Mouse (Mus musculus) left cerebral cortex, adult 2 months (tissue): Measurements from ENCODE around the gene Dohh. TPM values are rescaled to one million over a fixed set of nuclear protein-coding genes. Genes with fewer than 3 reads are reported as not detected.

Experiments
- DNase-seq, 2 experiments: peaks; one replicate each; pipeline ENCODE4 v3.0.0; 2021 to 2022; ENCODE audit warnings: low spot score in 2 of 2, mixed read lengths in 1 of 2; ENCODE audit errors: extremely low spot score in 1 of 2
- H3K27ac ChIP-seq: fragments of 200-600 bp; 2 replicates; pipeline ENCODE4 v1.8.1; 2022
- H3K4me3 ChIP-seq: fragments of 200-600 bp; 2 replicates; pipeline ENCODE4 v1.8.1; 2022
- CTCF ChIP-seq: fragments of 200-600 bp; IDR thresholded peaks from 2 replicates; pipeline ENCODE4 v1.8.1; 2022; ENCODE audit warnings: antibody characterized with exemption, mild to moderate bottlenecking, moderate library complexity
- intact Hi-C: fragments of 180-260 bp; cut with DNase I; formaldehyde crosslinking; loops from one replicate; pipeline ENCODE4 v1.15.1; 2025
- total RNA-seq, 2 experiments: library from RNA; stranded (reverse); gene quantifications; 2 replicates each; pipeline ENCODE4 v1.2.3; 2021

Dohh gene
- total RNA-seq, 2 experiments from 2014 or later: 87.1 to 95.1 TPM

GRCm38 (mm10) chr10:81417227-81418215 lies 33.3 kb downstream of the Dohh start:
- no peak for DNase-seq
- no peak for TF ChIP-seq CTCF
- peak overlapping the region; percentile 97 for H3K27ac ChIP-seq
- H3K4me3 ChIP-seq: no peak overlapping the region; the same call in 1 of the 2 replicates
- intact Hi-C loops: loop anchor here (1.0 kb wide), 1 partner anchor 9 kb away; no protein-coding TSS in a partner anchor

- intact Hi-C loops: no loop called here
- TF ChIP-seq CTCF: no peak
- Histone ChIP-seq H3K4me3 (no peak overlapping the region), H3K27ac (peak overlapping the region; percentile 28)
- DNase-seq: no peak
These were observed 34.2 kb downstream of the Dohh start for GRCm38 (mm10) chr10:81418216-81419070.

- no peak overlapping the region for H3K4me3 ChIP-seq
- H3K27ac ChIP-seq: peak overlapping the region; percentile 28; the same call in 1 of the 2 replicates
- DNase-seq: no peak
- intact Hi-C loops: no loop called here
- no peak for TF ChIP-seq CTCF
These were observed 35.1 kb downstream of the Dohh start for GRCm38 (mm10) chr10:81419111-81419928.

- no peak overlapping the region for H3K4me3 ChIP-seq
- intact Hi-C loops: no loop called here
- DNase-seq: no peak
- no peak overlapping the region for H3K27ac ChIP-seq
- TF ChIP-seq CTCF: no peak
These were observed 36.1 kb downstream of the Dohh start for GRCm38 (mm10) chr10:81420191-81420767.

- no peak overlapping the region for H3K27ac ChIP-seq
- H3K4me3 ChIP-seq: no peak overlapping the region
- DNase-seq: no peak
- intact Hi-C loops: no loop called here
- TF ChIP-seq CTCF: no peak
These were observed 37.0 kb downstream of the Dohh start for GRCm38 (mm10) chr10:81421041-81421796.

- TF ChIP-seq CTCF: no peak
- Histone ChIP-seq H3K27ac (no peak overlapping the region), H3K4me3 (no peak overlapping the region)
- intact Hi-C loops: no loop called here
- no peak for DNase-seq
These were observed 37.5 kb downstream of the Dohh start for GRCm38 (mm10) chr10:81421797-81422100.

- H3K27ac ChIP-seq: no peak overlapping the region
- TF ChIP-seq CTCF: no peak
- H3K4me3 ChIP-seq: no peak overlapping the region
- peak; percentile 8 to 9 for DNase-seq
- intact Hi-C loops: no loop called here
These were observed 38.0 kb downstream of the Dohh start for GRCm38 (mm10) chr10:81422191-81422590.

- no peak for DNase-seq
- TF ChIP-seq CTCF: no peak
- Histone ChIP-seq H3K27ac (no peak overlapping the region), H3K4me3 (no peak overlapping the region)
- intact Hi-C loops: no loop called here
These were observed 38.5 kb downstream of the Dohh start for GRCm38 (mm10) chr10:81422661-81423217.

GRCm38 (mm10) chr10:81423476-81424245 lies 39.4 kb downstream of the Dohh start:
- no peak for TF ChIP-seq CTCF
- Histone ChIP-seq H3K4me3 (no peak overlapping the region), H3K27ac (peak overlapping the region; percentile 44; the same call in 1 of the 2 replicates)
- no peak for DNase-seq
- intact Hi-C loops: no loop called here
